Mouse (Mus musculus) heart, adult 9 months (tissue): ENCODE data around the gene Clcf1.
A peak's percentile ranks its signal among the peaks of the same experiment; 100 is the strongest.

Experiments
- DNase-seq, 2 experiments: peaks; one replicate each; pipeline ENCODE4 v3.0.0; 2022; ENCODE audit warnings: low spot score in 2 of 2

The Clcf1 gene

GRCm38 (mm10) chr19:4254230-4254629 is 40.2 kb downstream of the Clcf1 start:
- no peak for DNase-seq

- no peak for DNase-seq
Observed at GRCm38 (mm10) chr19:4255583-4256162, 41.6 kb downstream of the Clcf1 start.

GRCm38 (mm10) chr19:4257216-4257896 is 43.3 kb downstream of the Clcf1 start:
- peak; percentile 89 to 94 for DNase-seq

- DNase-seq: no peak
Observed at GRCm38 (mm10) chr19:4257897-4258252, 43.8 kb downstream of the Clcf1 start.

GRCm38 (mm10) chr19:4261038-4261698 is 47.1 kb downstream of the Clcf1 start:
- no peak for DNase-seq

GRCm38 (mm10) chr19:4262756-4263155 is 48.7 kb downstream of the Clcf1 start:
- DNase-seq: no peak

GRCm38 (mm10) chr19:4263702-4264101 is 49.7 kb downstream of the Clcf1 start:
- DNase-seq: no peak

- no peak for DNase-seq
Observed at GRCm38 (mm10) chr19:4264171-4264780, 50.2 kb downstream of the Clcf1 start.

GRCm38 (mm10) chr19:4265956-4266355 is 51.9 kb downstream of the Clcf1 start:
- no peak for DNase-seq

- peak; percentile 60 to 63 for DNase-seq
Observed at GRCm38 (mm10) chr19:4268566-4269361, 54.7 kb downstream of the Clcf1 start, which contains the start of gene Ssh3. Gene Ssh3 (minus strand): TSS chr19:4269180.

- DNase-seq: no peak
Observed at GRCm38 (mm10) chr19:4270187-4270586, 56.1 kb downstream of the Clcf1 start.

GRCm38 (mm10) chr19:4270972-4271371 is 56.9 kb downstream of the Clcf1 start:
- DNase-seq: no peak
